Mouse (Mus musculus) embryonic facial prominence, embryonic 13.5 days (tissue): Measurements from ENCODE around the gene Trabd2b. TPM values are rescaled to one million over a fixed set of nuclear protein-coding genes. Genes with fewer than 3 reads are reported as not detected.

ENCODE experiments used
- ATAC-seq: fragments of 200-750 bp; cut with Nextera tagmentation; 2 replicates; pipeline ENCODE4 v1.8.0; 2017; ENCODE audit warnings: low read depth; ENCODE audit not compliant: insufficient number of reproducible peaks, insufficient read depth, low FRiP score, low TSS enrichment
- H3K27ac ChIP-seq: fragments of 300-500 bp; sonication (generic); 2 replicates; pipeline ENCODE4 v1.5.1; 2015; ENCODE audit warnings: moderate library complexity, mild to moderate bottlenecking, inconsistent platforms
- H3K27me3 ChIP-seq: fragments of 300-500 bp; sonication (generic); 2 replicates; pipeline ENCODE4 v1.6.1; 2015; ENCODE audit warnings: mild to moderate bottlenecking, inconsistent platforms
- H3K36me3 ChIP-seq: fragments of 300-500 bp; sonication (generic); 2 replicates; pipeline ENCODE4 v1.6.1; 2015; ENCODE audit warnings: mild to moderate bottlenecking, inconsistent platforms
- H3K4me1 ChIP-seq: fragments of 300-500 bp; sonication (generic); 2 replicates; pipeline ENCODE4 v1.6.1; 2015; ENCODE audit warnings: inconsistent platforms
- H3K4me2 ChIP-seq: fragments of 300-500 bp; sonication (generic); 2 replicates; pipeline ENCODE4 v1.6.1; 2015; ENCODE audit warnings: moderate library complexity, mild to moderate bottlenecking, inconsistent platforms
- H3K4me3 ChIP-seq: fragments of 300-500 bp; sonication (generic); 2 replicates; pipeline ENCODE4 v1.5.1; 2015; ENCODE audit warnings: mild to moderate bottlenecking, inconsistent platforms
- H3K9ac ChIP-seq: fragments of 300-500 bp; sonication (generic); 2 replicates; pipeline ENCODE4 v1.6.1; 2015; ENCODE audit warnings: mild to moderate bottlenecking, inconsistent platforms
- H3K9me3 ChIP-seq: fragments of 300-500 bp; sonication (generic); 2 replicates; pipeline ENCODE4 v1.6.1; 2016; ENCODE audit warnings: inconsistent platforms
- WGBS: fragments of 180-500 bp; shearing (Covaris S2); methylation state at CpG from one replicate; pipeline ENCODE4 v1.1.7; 2015; ENCODE audit warnings: mixed read lengths; 5-methylcytosine and 5-hydroxymethylcytosine counted together
- polyA plus RNA-seq: library from polyadenylated mRNA; unstranded; fragments of >200 nt; fragmentation: Nextera tagmentation; extraction: Ambion mirVana; gene quantifications from 2 replicates; pipeline ENCODE4 v1.2.1, GENCODE M21; 2015

The Trabd2b gene
- polyA plus RNA-seq, 1 experiment from 2014 or later = 1.7 TPM

- no peak overlapping the region for H3K27ac ChIP-seq
- H3K4me3 ChIP-seq = no peak overlapping the region
- no peak overlapping the region for H3K4me2 ChIP-seq
- H3K36me3 ChIP-seq = no peaks in the 10 kb centered on the region
- peaks cover 47% of the 10 kb centered on the region for H3K27me3 ChIP-seq
- ATAC-seq = no peak
- no peak overlapping the region for H3K9ac ChIP-seq
- whole genome bisulfite sequencing = 70% methylated on average over 2 of the region's 2 CpGs
- no peaks in the 10 kb centered on the region for H3K9me3 ChIP-seq
- 0 out of 2 replicates have a peak, but pooled peaks cover 5% of the 10 kb centered on the region for H3K4me1 ChIP-seq
Observed at GRCm38 (mm10) chr4:114657933-114658332, 251.4 kb downstream of the Trabd2b start.

GRCm38 (mm10) chr4:114659876-114660275, 253.4 kb downstream of the Trabd2b start:
- Histone ChIP-seq H3K27me3 (peaks cover 62% of the 10 kb centered on the region), H3K27ac (no peak overlapping the region), H3K9me3 (no peaks in the 10 kb centered on the region), H3K4me2 (no peak overlapping the region), H3K9ac (no peak overlapping the region), H3K4me1 (0 out of 2 replicates have a peak, but pooled peaks cover 5% of the 10 kb centered on the region), H3K36me3 (no peaks in the 10 kb centered on the region), H3K4me3 (no peak overlapping the region)
- ATAC-seq = no peak
- 28% methylated on average over 5 of the region's 5 CpGs for WGBS

GRCm38 (mm10) chr4:114664063-114665036, 257.8 kb downstream of the Trabd2b start:
- Histone ChIP-seq H3K36me3 (no peaks in the 10 kb centered on the region), H3K9ac (no peak overlapping the region), H3K4me2 (no peak overlapping the region), H3K4me1 (peaks cover 24% of the 10 kb centered on the region), H3K9me3 (no peaks in the 10 kb centered on the region), H3K27ac (no peak overlapping the region), H3K4me3 (no peak overlapping the region), H3K27me3 (peaks cover 82% of the 10 kb centered on the region)
- ATAC-seq = no peak
- 62% methylated on average over 9 of the region's 9 CpGs for WGBS

Other genes starting within 250 kb of the Trabd2b start
- gene Skint11, start 243.3 kb upstream of the Trabd2b start, polyA plus RNA-seq = not detected in 2 replicates